Mouse (Mus musculus) embryonic facial prominence, embryonic 10.5 days (tissue): Measurements from ENCODE around the gene Immp1l. TPM values are rescaled to one million over a fixed set of nuclear protein-coding genes. Genes with fewer than 3 reads are reported as not detected.
A peak's percentile ranks its signal among the peaks of the same experiment; 100 is the strongest.

Experiments used
- DNase-seq: peaks from one replicate; pipeline ENCODE4 v3.0.0-alpha.2; 2017; ENCODE audit warnings: low spot score
- H3K27ac ChIP-seq: fragments of 300-500 bp; sonication (generic); replicated peaks from 2 replicates; pipeline ENCODE4 v1.5.1; 2016; ENCODE audit warnings: mild to moderate bottlenecking
- H3K27me3 ChIP-seq: fragments of 300-500 bp; sonication (generic); replicated peaks from 2 replicates; pipeline ENCODE4 v1.6.1; 2016; ENCODE audit warnings: low read depth, mild to moderate bottlenecking; ENCODE audit not compliant: poor library complexity, severe bottlenecking
- H3K36me3 ChIP-seq: fragments of 300-500 bp; sonication (generic); replicated peaks from 2 replicates; pipeline ENCODE4 v1.6.1; 2016; ENCODE audit warnings: mild to moderate bottlenecking, moderate library complexity
- H3K4me1 ChIP-seq: fragments of 300-500 bp; sonication (generic); 2 replicates; pipeline ENCODE4 v1.6.1; 2016
- H3K4me3 ChIP-seq: fragments of 300-500 bp; sonication (generic); 2 replicates; pipeline ENCODE4 v1.5.1; 2016; ENCODE audit warnings: mild to moderate bottlenecking, moderate library complexity
- H3K9me3 ChIP-seq: fragments of 300-500 bp; sonication (generic); 2 replicates; pipeline ENCODE4 v1.6.1; 2016; ENCODE audit warnings: mild to moderate bottlenecking
- WGBS: fragments of 180-500 bp; shearing (Covaris S2); methylation state at CpG from one replicate; pipeline ENCODE4 v1.1.7; 2016; 5-methylcytosine and 5-hydroxymethylcytosine counted together
- microRNA-seq: library from miRNA; unstranded; fragments of <30 nt; microRNA quantifications from one replicate; pipeline ENCODE4, GENCODE M21; 2017
- polyA plus RNA-seq: library from polyadenylated mRNA; unstranded; fragments of >200 nt; fragmentation: Nextera tagmentation; extraction: Ambion mirVana; gene quantifications from 2 replicates; pipeline ENCODE4 v1.2.1, GENCODE M21; 2016

Immp1l gene
- polyA plus RNA-seq, 1 experiment from 2014 or later: 133 TPM

GRCm38 (mm10) chr2:105953862-105954261 lies 49.4 kb downstream of the Immp1l start:
- no peak for DNase-seq
- Histone ChIP-seq H3K36me3 (peaks cover 5% of the 10 kb centered on the region), H3K4me1 (no peaks in the 10 kb centered on the region), H3K9me3 (no peaks in the 10 kb centered on the region), H3K4me3 (no peak overlapping the region), H3K27ac (no peak overlapping the region), H3K27me3 (no peaks in the 10 kb centered on the region)
- 91% methylated on average over 4 of the region's 4 CpGs for WGBS

GRCm38 (mm10) chr2:105963447-105963846 lies 59.0 kb downstream of the Immp1l start:
- DNase-seq: no peak
- H3K4me3 ChIP-seq: no peak overlapping the region
- peaks cover 48% of the 10 kb centered on the region for H3K36me3 ChIP-seq
- H3K4me1 ChIP-seq: no peaks in the 10 kb centered on the region
- H3K9me3 ChIP-seq: no peaks in the 10 kb centered on the region
- no peaks in the 10 kb centered on the region for H3K27me3 ChIP-seq
- H3K27ac ChIP-seq: no peak overlapping the region
- 89% methylated on average over 1 of the region's 1 CpGs for WGBS

- peaks cover 12% of the 10 kb centered on the region for H3K4me1 ChIP-seq
- no peak for DNase-seq
- H3K4me3 ChIP-seq: no peak overlapping the region
- no peaks in the 10 kb centered on the region for H3K27me3 ChIP-seq
- 17% methylated on average over 2 of the region's 2 CpGs for WGBS
- no peak overlapping the region for H3K27ac ChIP-seq
- H3K36me3 ChIP-seq: peaks cover 14% of the 10 kb centered on the region
- H3K9me3 ChIP-seq: no peaks in the 10 kb centered on the region
Observed at GRCm38 (mm10) chr2:105973941-105974340, 69.5 kb downstream of the Immp1l start.

- Histone ChIP-seq H3K27me3 (no peaks in the 10 kb centered on the region), H3K4me1 (peaks cover 10% of the 10 kb centered on the region), H3K36me3 (peaks cover 5% of the 10 kb centered on the region; the same call in 1 of the 2 replicates), H3K27ac (no peak overlapping the region), H3K9me3 (no peaks in the 10 kb centered on the region), H3K4me3 (no peak overlapping the region)
- DNase-seq: no peak
- 95% methylated on average over 2 of the region's 2 CpGs for WGBS
Observed at GRCm38 (mm10) chr2:105978065-105978464, 73.6 kb downstream of the Immp1l start.

GRCm38 (mm10) chr2:105985206-105985605 lies 80.8 kb downstream of the Immp1l start:
- DNase-seq: peak; percentile 15
- peaks cover 9% of the 10 kb centered on the region; the same call in 1 of the 2 replicates for H3K36me3 ChIP-seq
- no peaks in the 10 kb centered on the region for H3K27me3 ChIP-seq
- no peak overlapping the region for H3K4me3 ChIP-seq
- H3K9me3 ChIP-seq: no peaks in the 10 kb centered on the region
- WGBS: 67% methylated on average over 7 of the region's 7 CpGs
- no peak overlapping the region for H3K27ac ChIP-seq
- H3K4me1 ChIP-seq: peaks cover 18% of the 10 kb centered on the region

- Histone ChIP-seq H3K36me3 (peaks cover 7% of the 10 kb centered on the region; the same call in 1 of the 2 replicates), H3K27ac (peak overlapping the region; percentile 67)
Observed at GRCm38 (mm10) chr2:105987131-105987530, 82.7 kb downstream of the Immp1l start.

GRCm38 (mm10) chr2:105987999-105988398 lies 83.6 kb downstream of the Immp1l start:
- no peak for DNase-seq
- 23% methylated on average over 2 of the region's 2 CpGs for WGBS

More at GRCm38 (mm10) chr2:105987131-105987530, 82.7 kb downstream of the Immp1l start:
- Histone ChIP-seq H3K4me1 (peaks cover 18% of the 10 kb centered on the region), H3K9me3 (no peaks in the 10 kb centered on the region), H3K27me3 (no peaks in the 10 kb centered on the region), H3K4me3 (no peak overlapping the region)
- 13% methylated on average over 1 of the region's 1 CpGs for WGBS
- peak; percentile 61 for DNase-seq

GRCm38 (mm10) chr2:106002835-106003739 lies 98.6 kb downstream of the Immp1l start, which contains the start of gene Dnajc24:
Dnajc24 (minus strand) TSS chr2:106003549.
- Histone ChIP-seq H3K27ac (peak within 1 kb of the TSS; percentile 89), H3K9me3 (no peaks in the 10 kb centered on the region), H3K27me3 (no peaks in the 10 kb centered on the region), H3K4me3 (peak within 1 kb of the TSS; percentile 90), H3K36me3 (peaks cover 4% of the 10 kb centered on the region; the same call in 1 of the 2 replicates), H3K4me1 (peaks cover 11% of the 10 kb centered on the region)
- WGBS: 2% methylated on average over 44 of the region's 44 CpGs
- peak; percentile 92 for DNase-seq

More at GRCm38 (mm10) chr2:105987999-105988398, 83.6 kb downstream of the Immp1l start:
- Histone ChIP-seq H3K4me3 (no peak overlapping the region), H3K36me3 (peaks cover 7% of the 10 kb centered on the region; the same call in 1 of the 2 replicates), H3K4me1 (peaks cover 18% of the 10 kb centered on the region), H3K27me3 (no peaks in the 10 kb centered on the region), H3K27ac (no peak overlapping the region), H3K9me3 (no peaks in the 10 kb centered on the region)

GRCm38 (mm10) chr2:106008415-106008814 lies 104.0 kb downstream of the Immp1l start:
- H3K9me3 ChIP-seq: no peaks in the 10 kb centered on the region
- H3K4me1 ChIP-seq: 0 out of 2 replicates have a peak, but pooled peaks cover 3% of the 10 kb centered on the region
- 74% methylated on average over 2 of the region's 2 CpGs for WGBS
- no peak for DNase-seq
- H3K27me3 ChIP-seq: no peaks in the 10 kb centered on the region
- no peak overlapping the region for H3K4me3 ChIP-seq
- H3K36me3 ChIP-seq: no peaks in the 10 kb centered on the region
- no peak overlapping the region for H3K27ac ChIP-seq

Small RNA genes within 50 kb of the gene (microRNA-seq; reads per million reads assigned to microRNA genes)
- gene Gm22002: not detected

Other genes with a start within 250 kb of the Immp1l start
- 13.0 and 22.3 TPM in 2 replicates for gene Pax6, start 235.7 kb upstream of the Immp1l start, polyA plus RNA-seq
- 52.6 and 61.8 TPM in 2 replicates for gene Elp4, start 74 bp upstream of the Immp1l start, polyA plus RNA-seq
- gene Dnajc24, start 98.9 kb downstream of the Immp1l start, polyA plus RNA-seq: 42.7 and 55.7 TPM in 2 replicates